Comparison of ENCODE assay signal across 10 mouse cellular contexts in genomic region chr7:45796950-45797349, GRCm38 (mm10). TPM values are rescaled to one million over a fixed set of nuclear protein-coding genes. Genes with fewer than 3 reads are reported as not detected.
A peak's percentile ranks its signal among the peaks of the same experiment; 100 is the strongest.
DNase-seq lines count a peak whose midpoint lies in the region; ATAC-seq lines count a peak whose summit lies in the region.
"Had no signal": no experiment of that assay in that cellular context is flagged by ENCODE, and none has a peak within 500 bp of the region (broad histone marks: within the 10 kb centered on the region; RNA-seq: fewer than 3 reads in every experiment).

No protein-coding gene starts in this region.

- no peak overlapping the region for H3K27ac ChIP-seq in hindbrain, embryonic 12.5 days
- H3K27ac ChIP-seq in liver, embryonic 16.5 days (ENCODE audit: low read length): 0 out of 2 replicates have a peak overlapping the region, but pooled peaks have one; percentile 45
- H3K27ac ChIP-seq: limb, embryonic 15.5 days had no signal

- ATAC-seq in hindbrain, embryonic 12.5 days (ENCODE audit: low FRiP score): no peak
- peak; percentile 84 for ATAC-seq in liver, embryonic 16.5 days (ENCODE audit: low read depth)
- no peak for ATAC-seq in granulocyte monocyte progenitor cell, adult 5-6 weeks (replicated peaks; ENCODE audit: poor library complexity, severe bottlenecking)

- no peak overlapping the region for H3K4me3 ChIP-seq in hindbrain, embryonic 12.5 days
- H3K4me3 ChIP-seq in liver, embryonic 16.5 days (ENCODE audit: low read depth, low read length): peak overlapping the region; percentile 57; the same call in 1 of the 2 replicates

- DNase-seq in heart, adult 11 months: peak; percentile 81
- no peak for DNase-seq in heart, postnatal 4 days
- peak; percentile 64 for DNase-seq in c-Kit-negative CD71-positive TER-119-positive erythroid progenitor cells, embryonic 14.5 days (ENCODE audit: low read depth, low spot score)
- DNase-seq in ovary, postnatal 36 days (ENCODE audit: low spot score): no peak
- DNase-seq in urinary bladder, adult 18-20 months (ENCODE audit: low spot score in 2 of 2): no peak
- DNase-seq: heart, postnatal 36 days had no signal

- WGBS in hindbrain, embryonic 12.5 days: 40% methylated on average over 6 of the region's 6 CpGs
- WGBS in liver, embryonic 16.5 days (ENCODE audit: insufficient replicate concordance): 25% methylated on average over 6 of the region's 6 CpGs

- H3K9ac ChIP-seq in hindbrain, embryonic 12.5 days: peak overlapping the region; percentile 65; the same call in 1 of the 2 replicates
- no peak overlapping the region for H3K9ac ChIP-seq in liver, embryonic 16.5 days (ENCODE audit: low read depth, low read length)
- H3K9ac ChIP-seq: limb, embryonic 15.5 days had no signal

- H3K4me2 ChIP-seq in hindbrain, embryonic 12.5 days (replicated peaks): peak overlapping the region; percentile 62; the same call in 1 of the 2 replicates
- peak overlapping the region; percentile 76 for H3K4me2 ChIP-seq in liver, embryonic 16.5 days (ENCODE audit: low read depth, low read length)

- no peaks in the 10 kb centered on the region for H3K9me3 ChIP-seq in hindbrain, embryonic 12.5 days (replicated peaks)
- H3K9me3 ChIP-seq in liver, embryonic 16.5 days (replicated peaks; ENCODE audit: control insufficient read depth, low read length): no peaks in the 10 kb centered on the region
- H3K9me3 ChIP-seq: limb, embryonic 15.5 days had no signal

- peaks cover 30% of the 10 kb centered on the region for H3K4me1 ChIP-seq in hindbrain, embryonic 12.5 days
- H3K4me1 ChIP-seq in liver, embryonic 16.5 days (ENCODE audit: control insufficient read depth, low read depth, low read length): peaks cover 38% of the 10 kb centered on the region

- peaks cover 59% of the 10 kb centered on the region for H3K27me3 ChIP-seq in hindbrain, embryonic 12.5 days
- H3K27me3 ChIP-seq in liver, embryonic 16.5 days (ENCODE audit: control insufficient read depth, insufficient read depth, low read depth, low read length): peaks cover 55% of the 10 kb centered on the region

- H3K36me3 ChIP-seq in hindbrain, embryonic 12.5 days: peaks cover 73% of the 10 kb centered on the region
- H3K36me3 ChIP-seq in liver, embryonic 16.5 days (ENCODE audit: control insufficient read depth, insufficient read depth): no peaks in the 10 kb centered on the region

RNA-seq across cellular contexts. Expression of gene Sult2b1, which starts 12.5 kb away (rescaled TPM):
- total RNA-seq in heart, postnatal 4 days (2021): not detected
- 2.4 and 3.0 TPM in 2 replicates for polyA plus RNA-seq in hindbrain, embryonic 12.5 days (2016; fragmentation: Nextera tagmentation; extraction: Ambion mirVana)
- polyA plus RNA-seq in liver, embryonic 16.5 days (2015; fragmentation: Nextera tagmentation; extraction: Ambion mirVana): 0.08 and 0.22 TPM in 2 replicates
- 1.3 and 3.3 TPM in 2 replicates for total RNA-seq in granulocyte monocyte progenitor cell, adult 5-6 weeks (2014; fragmentation: Nextera tagmentation)
- total RNA-seq in granulocyte monocyte progenitor cell, adult 5-6 weeks (2017): 0.39 TPM in 1 of 2 replicates, not detected in the other
- total RNA-seq: heart, postnatal 36 days had no signal

RNA-seq across cellular contexts. Expression of gene Lmtk3, which starts 13.4 kb away (rescaled TPM):
- total RNA-seq in heart, postnatal 4 days (2021): under 1 TPM; 0.10 to 0.16 TPM
- 8.4 and 11.9 TPM in 2 replicates for polyA plus RNA-seq in hindbrain, embryonic 12.5 days (2016; fragmentation: Nextera tagmentation; extraction: Ambion mirVana)
- not detected in 2 replicates for polyA plus RNA-seq in liver, embryonic 16.5 days (2015; fragmentation: Nextera tagmentation; extraction: Ambion mirVana)
- not detected in 2 replicates for total RNA-seq in granulocyte monocyte progenitor cell, adult 5-6 weeks (2014; fragmentation: Nextera tagmentation)
- not detected in 2 replicates for total RNA-seq in granulocyte monocyte progenitor cell, adult 5-6 weeks (2017)

RNA-seq across cellular contexts. Expression of gene Cyth2, which starts 17.4 kb away (rescaled TPM):
- 100 to 1,000 TPM; 105 to 107 TPM for total RNA-seq in heart, postnatal 4 days (2021)
- polyA plus RNA-seq in hindbrain, embryonic 12.5 days (2016; fragmentation: Nextera tagmentation; extraction: Ambion mirVana): 280 and 284 TPM in 2 replicates
- 26.0 and 26.5 TPM in 2 replicates for polyA plus RNA-seq in liver, embryonic 16.5 days (2015; fragmentation: Nextera tagmentation; extraction: Ambion mirVana)
- total RNA-seq in granulocyte monocyte progenitor cell, adult 5-6 weeks (2014; fragmentation: Nextera tagmentation): 32.7 and 36.3 TPM in 2 replicates
- 33.1 and 35.3 TPM in 2 replicates for total RNA-seq in granulocyte monocyte progenitor cell, adult 5-6 weeks (2017)

RNA-seq across cellular contexts. Expression of gene Kcnj14, which starts 27.6 kb away (rescaled TPM):
- total RNA-seq in heart, postnatal 4 days (2021): under 1 TPM; 0.34 to 0.38 TPM
- polyA plus RNA-seq in hindbrain, embryonic 12.5 days (2016; fragmentation: Nextera tagmentation; extraction: Ambion mirVana): 0.80 and 0.96 TPM in 2 replicates
- polyA plus RNA-seq in liver, embryonic 16.5 days (2015; fragmentation: Nextera tagmentation; extraction: Ambion mirVana): 0.14 and 0.15 TPM in 2 replicates
- 0.47 and 0.71 TPM in 2 replicates for total RNA-seq in granulocyte monocyte progenitor cell, adult 5-6 weeks (2014; fragmentation: Nextera tagmentation)
- not detected in 2 replicates for total RNA-seq in granulocyte monocyte progenitor cell, adult 5-6 weeks (2017)

RNA-seq across cellular contexts. Expression of gene Grwd1, which starts 33.8 kb away (rescaled TPM):
- 10 to 100 TPM; 19.3 to 19.9 TPM for total RNA-seq in heart, postnatal 4 days (2021)
- polyA plus RNA-seq in hindbrain, embryonic 12.5 days (2016; fragmentation: Nextera tagmentation; extraction: Ambion mirVana): 43.2 and 45.8 TPM in 2 replicates
- 19.2 and 20.9 TPM in 2 replicates for polyA plus RNA-seq in liver, embryonic 16.5 days (2015; fragmentation: Nextera tagmentation; extraction: Ambion mirVana)
- total RNA-seq in granulocyte monocyte progenitor cell, adult 5-6 weeks (2014; fragmentation: Nextera tagmentation): 30.9 and 33.6 TPM in 2 replicates
- 21.9 and 27.3 TPM in 2 replicates for total RNA-seq in granulocyte monocyte progenitor cell, adult 5-6 weeks (2017)

Comparison
In these comparisons a context has a peak if more than half of its experiments do, and no peak if none do; other contexts are left out.
1. DNase-seq: peak in heart, adult 11 months (single experiment) and c-Kit-negative CD71-positive TER-119-positive erythroid progenitor cells, embryonic 14.5 days (single experiment); none in heart, postnatal 4 days (single experiment), ovary, postnatal 36 days (single experiment) and urinary bladder, adult 18-20 months (0 of 2).